Mouse (Mus musculus) limb, embryonic 15.5 days (tissue): ENCODE measurements around the gene Gnpat. TPM values are rescaled to one million over a fixed set of nuclear protein-coding genes. Genes with fewer than 3 reads are reported as not detected.
A peak's percentile ranks its signal among the peaks of the same experiment; 100 is the strongest.

Source experiments
- ATAC-seq: fragments of 200-750 bp; cut with Nextera tagmentation; 2 replicates; pipeline ENCODE4 v1.8.0; 2017; ENCODE audit warnings: low read depth, moderate TSS enrichment; ENCODE audit not compliant: insufficient number of reproducible peaks, low FRiP score, low TSS enrichment
- H3K27ac ChIP-seq: fragments of 300-500 bp; sonication (generic); 2 replicates; pipeline ENCODE4 v1.5.1; 2015; ENCODE audit warnings: moderate library complexity, mild to moderate bottlenecking, inconsistent platforms
- H3K27me3 ChIP-seq: fragments of 300-500 bp; sonication (generic); 2 replicates; pipeline ENCODE4 v1.6.1; 2015; ENCODE audit warnings: inconsistent platforms
- H3K36me3 ChIP-seq: fragments of 300-500 bp; sonication (generic); 2 replicates; pipeline ENCODE4 v1.6.1; 2015; ENCODE audit warnings: inconsistent platforms
- H3K4me1 ChIP-seq: fragments of 300-500 bp; sonication (generic); 2 replicates; pipeline ENCODE4 v1.6.1; 2015; ENCODE audit warnings: inconsistent platforms
- H3K4me2 ChIP-seq: fragments of 300-500 bp; sonication (generic); 2 replicates; pipeline ENCODE4 v1.6.1; 2015; ENCODE audit warnings: mild to moderate bottlenecking, inconsistent platforms
- H3K4me3 ChIP-seq: fragments of 300-500 bp; sonication (generic); 2 replicates; pipeline ENCODE4 v1.5.1; 2015; ENCODE audit warnings: mild to moderate bottlenecking, inconsistent platforms
- H3K9ac ChIP-seq: fragments of 300-500 bp; sonication (generic); 2 replicates; pipeline ENCODE4 v1.6.1; 2015; ENCODE audit warnings: inconsistent platforms
- H3K9me3 ChIP-seq: fragments of 300-500 bp; sonication (generic); 2 replicates; pipeline ENCODE4 v1.6.1; 2016; ENCODE audit warnings: inconsistent platforms
- WGBS: fragments of 180-500 bp; shearing (Covaris S2); methylation state at CpG from one replicate; pipeline ENCODE4 v1.1.7; 2015; 5-methylcytosine and 5-hydroxymethylcytosine counted together
- polyA plus RNA-seq: library from polyadenylated mRNA; unstranded; fragments of >200 nt; fragmentation: Nextera tagmentation; extraction: Ambion mirVana; gene quantifications from 2 replicates; pipeline ENCODE4 v1.2.1, GENCODE M21; 2015

Gene Gnpat
- 83.9 and 88.7 TPM in 2 replicates for polyA plus RNA-seq

DNA sequence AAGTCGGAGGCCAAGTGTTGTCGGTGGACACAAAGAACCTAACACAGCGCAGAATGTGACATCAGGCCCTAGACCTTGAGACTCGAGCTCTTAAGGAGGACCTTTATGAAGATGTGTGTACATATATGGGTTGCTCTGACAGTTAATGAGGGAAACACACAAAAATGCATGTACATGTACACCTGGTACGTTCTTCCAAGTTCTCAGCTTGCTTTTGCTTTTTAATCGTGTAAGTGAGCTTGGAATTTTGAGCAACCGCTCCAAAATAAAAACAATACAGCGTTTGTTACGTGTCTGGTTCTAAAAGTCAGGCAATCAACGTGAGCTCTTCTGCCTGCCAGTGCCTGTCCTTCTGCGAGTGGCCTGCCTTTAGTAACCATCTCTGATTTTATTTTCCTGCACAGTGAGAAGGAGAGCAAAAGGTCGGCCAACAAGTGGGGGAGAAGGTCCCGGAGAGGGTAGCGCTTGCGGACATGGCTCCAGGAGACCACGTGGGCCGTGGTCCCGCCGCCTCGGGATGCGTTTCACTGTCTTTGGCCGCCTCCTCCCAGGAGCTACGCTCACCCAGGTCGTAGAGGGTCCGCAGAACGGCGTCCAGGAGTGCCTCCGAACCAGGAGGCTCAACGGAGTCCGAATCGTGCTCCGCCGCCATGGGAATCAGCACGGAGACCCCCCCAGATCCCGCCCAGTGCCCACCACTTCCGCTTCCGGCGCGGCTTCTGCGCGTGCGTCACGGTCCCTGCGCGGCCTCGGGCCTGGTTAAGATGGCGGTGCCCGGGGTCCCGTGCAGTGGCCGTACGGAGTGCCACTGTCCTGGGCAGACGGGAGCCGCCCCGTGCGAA is at the start of gene Gnpat, which contains the start of gene 2810004N23Rik:
Gene Gnpat (plus strand): TSS at position 713 of the 842 bp plus-strand sequence.
Gene 2810004N23Rik (minus strand): TSS at position 800 of the 842 bp plus-strand sequence.
- Histone ChIP-seq H3K4me2 (peak within 1 kb of the TSS; percentile 65), H3K4me1 (peaks cover 15% of the 10 kb centered on the region), H3K36me3 (peaks cover 37% of the 10 kb centered on the region), H3K9me3 (no peaks in the 10 kb centered on the region), H3K27me3 (no peaks in the 10 kb centered on the region), H3K27ac (peak within 1 kb of the TSS; percentile 95), H3K9ac (peak within 1 kb of the TSS; percentile 98), H3K4me3 (peak within 1 kb of the TSS; percentile 98)
- WGBS = 2% methylated on average over 54 of the region's 55 CpGs
- peak; percentile 92 for ATAC-seq

DNA sequence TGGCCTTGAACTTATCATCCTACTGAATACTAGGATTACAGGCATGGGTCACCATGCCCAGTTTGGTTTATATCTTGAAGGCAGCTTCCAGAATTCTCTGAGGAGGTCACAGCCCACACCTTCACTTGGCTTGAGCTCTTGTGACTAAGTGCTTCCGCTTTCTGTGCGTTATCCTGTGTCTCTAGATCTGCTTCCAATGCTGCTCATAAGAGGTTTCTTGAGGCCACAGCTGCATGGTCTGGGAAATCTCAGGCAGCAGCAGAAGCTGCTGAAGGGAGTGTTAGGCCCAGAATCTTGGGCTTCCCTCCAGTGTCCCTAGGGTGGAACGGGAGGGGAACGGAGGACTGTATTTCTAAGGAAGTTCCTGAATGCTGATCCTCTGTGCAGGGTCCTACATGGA is 49.5 kb upstream of the Gnpat start:
- no peak for ATAC-seq
- no peak overlapping the region for H3K4me2 ChIP-seq
- 88% methylated on average over 4 of the region's 4 CpGs for WGBS

DNA sequence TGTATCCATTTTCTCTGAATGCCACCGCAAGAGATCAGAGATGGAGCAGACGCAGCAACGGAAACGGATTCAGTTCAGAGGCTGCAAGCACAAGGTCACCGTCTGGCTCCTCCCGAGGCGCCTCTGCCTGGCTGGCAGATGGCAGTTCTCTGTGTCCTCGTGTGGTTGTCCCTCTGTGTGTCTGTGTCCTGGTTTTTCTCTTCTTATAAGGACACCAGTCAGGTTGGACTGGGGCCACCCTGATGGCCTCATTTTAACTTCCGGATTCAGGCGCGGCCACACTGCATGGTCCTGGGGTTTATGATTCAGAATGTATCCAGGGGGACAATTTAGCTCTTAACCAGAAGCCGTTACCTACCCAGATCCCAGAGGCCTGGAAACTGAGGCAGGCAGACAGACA is 47.0 kb upstream of the Gnpat start:
- H3K9me3 ChIP-seq = peaks cover 5% of the 10 kb centered on the region; the same call in 1 of the 2 replicates
- 76% methylated on average over 12 of the region's 12 CpGs for WGBS

More for the DNA sequence above, 49.5 kb upstream of the Gnpat start:
- Histone ChIP-seq H3K4me3 (no peak overlapping the region), H3K9ac (no peak overlapping the region), H3K4me1 (no peaks in the 10 kb centered on the region), H3K27ac (no peak overlapping the region), H3K27me3 (no peaks in the 10 kb centered on the region), H3K36me3 (no peaks in the 10 kb centered on the region), H3K9me3 (peaks cover 5% of the 10 kb centered on the region; the same call in 1 of the 2 replicates)

DNA sequence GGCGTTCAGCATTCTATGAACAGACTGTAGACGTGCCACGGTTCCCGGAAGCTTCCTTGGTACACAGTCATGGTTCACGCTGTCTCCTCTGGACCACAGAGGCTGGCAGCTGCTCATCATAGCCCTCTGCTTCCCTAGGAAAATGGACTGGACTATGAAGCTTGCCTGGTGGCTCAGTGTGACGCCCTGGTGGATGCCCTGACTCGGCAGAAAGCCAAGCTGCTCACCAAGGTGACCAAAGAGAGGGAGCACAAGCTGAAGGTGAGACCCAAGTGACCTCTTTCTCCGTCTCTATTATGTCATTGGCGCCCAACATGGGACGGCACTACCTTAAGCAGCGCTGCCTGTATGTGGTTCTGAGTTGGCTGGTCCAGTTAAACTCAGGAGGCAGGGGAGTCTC is 46.0 kb upstream of the Gnpat start:
- no peak for ATAC-seq
- 92% methylated on average over 11 of the region's 11 CpGs for WGBS

More for the DNA sequence above, 47.0 kb upstream of the Gnpat start:
- Histone ChIP-seq H3K4me1 (no peaks in the 10 kb centered on the region), H3K27ac (no peak overlapping the region), H3K27me3 (no peaks in the 10 kb centered on the region), H3K36me3 (no peaks in the 10 kb centered on the region), H3K9ac (no peak overlapping the region), H3K4me2 (no peak overlapping the region), H3K4me3 (no peak overlapping the region)
- ATAC-seq = no peak

DNA sequence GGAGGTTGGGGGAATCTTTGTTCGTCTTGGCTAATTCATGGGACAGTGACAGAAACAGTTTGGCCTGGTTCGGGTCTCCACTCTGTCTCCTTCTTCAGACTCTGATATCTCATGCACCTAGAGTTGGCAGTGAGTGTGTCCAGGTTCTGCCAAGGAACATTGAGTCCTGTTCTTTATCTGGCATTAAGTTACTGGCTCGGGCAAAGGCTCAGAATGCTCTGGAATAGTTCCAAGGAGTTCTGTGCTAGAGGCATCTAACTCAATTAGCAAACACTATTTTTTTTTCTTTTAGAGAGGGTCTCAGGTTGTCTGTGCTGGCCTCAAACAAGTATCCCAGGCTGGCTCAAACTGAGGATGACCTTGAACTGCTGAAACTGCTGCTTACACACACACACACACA is 45.5 kb upstream of the Gnpat start:
- Histone ChIP-seq H3K9ac (no peak overlapping the region), H3K36me3 (no peaks in the 10 kb centered on the region), H3K4me2 (no peak overlapping the region), H3K4me3 (no peak overlapping the region), H3K9me3 (peaks cover 5% of the 10 kb centered on the region; the same call in 1 of the 2 replicates), H3K27ac (no peak overlapping the region), H3K4me1 (no peaks in the 10 kb centered on the region), H3K27me3 (no peaks in the 10 kb centered on the region)
- WGBS = 79% methylated on average over 3 of the region's 3 CpGs
- ATAC-seq = no peak

More for the DNA sequence above, 46.0 kb upstream of the Gnpat start:
- Histone ChIP-seq H3K27me3 (no peaks in the 10 kb centered on the region), H3K27ac (no peak overlapping the region), H3K9me3 (peaks cover 5% of the 10 kb centered on the region; the same call in 1 of the 2 replicates), H3K4me1 (no peaks in the 10 kb centered on the region), H3K36me3 (no peaks in the 10 kb centered on the region), H3K4me2 (no peak overlapping the region), H3K9ac (no peak overlapping the region), H3K4me3 (no peak overlapping the region)

DNA sequence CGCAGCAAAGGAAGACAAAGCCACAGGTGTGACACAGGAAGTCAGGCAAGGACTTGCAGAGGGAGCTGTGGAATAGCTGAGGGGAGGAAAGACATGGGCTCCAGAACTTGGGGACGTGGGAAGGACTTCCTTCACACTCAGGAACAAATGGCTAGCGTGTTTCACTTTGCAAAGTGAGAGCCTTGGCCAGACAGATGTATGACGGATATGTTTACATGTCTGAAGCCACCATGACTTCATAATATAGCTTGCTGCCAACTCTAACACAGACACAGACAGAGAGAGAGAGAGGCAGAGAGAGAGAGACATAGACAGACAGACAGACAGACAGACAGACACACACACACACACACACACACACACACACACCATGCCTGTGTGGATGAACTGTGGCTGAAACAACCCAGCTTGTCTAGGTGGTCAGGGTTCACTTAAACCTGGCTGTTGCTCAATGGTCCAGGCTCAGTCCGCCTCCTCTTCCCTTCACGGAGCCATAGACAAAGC is 43.2 kb upstream of the Gnpat start:
- H3K9ac ChIP-seq = no peak overlapping the region
- H3K36me3 ChIP-seq = no peaks in the 10 kb centered on the region
- no peak overlapping the region for H3K4me2 ChIP-seq
- H3K27me3 ChIP-seq = no peaks in the 10 kb centered on the region
- 64% methylated on average over 6 of the region's 6 CpGs for WGBS
- H3K4me1 ChIP-seq = no peaks in the 10 kb centered on the region
- ATAC-seq = no peak
- H3K27ac ChIP-seq = no peak overlapping the region
- H3K9me3 ChIP-seq = peaks cover 5% of the 10 kb centered on the region; the same call in 1 of the 2 replicates
- H3K4me3 ChIP-seq = no peak overlapping the region

DNA sequence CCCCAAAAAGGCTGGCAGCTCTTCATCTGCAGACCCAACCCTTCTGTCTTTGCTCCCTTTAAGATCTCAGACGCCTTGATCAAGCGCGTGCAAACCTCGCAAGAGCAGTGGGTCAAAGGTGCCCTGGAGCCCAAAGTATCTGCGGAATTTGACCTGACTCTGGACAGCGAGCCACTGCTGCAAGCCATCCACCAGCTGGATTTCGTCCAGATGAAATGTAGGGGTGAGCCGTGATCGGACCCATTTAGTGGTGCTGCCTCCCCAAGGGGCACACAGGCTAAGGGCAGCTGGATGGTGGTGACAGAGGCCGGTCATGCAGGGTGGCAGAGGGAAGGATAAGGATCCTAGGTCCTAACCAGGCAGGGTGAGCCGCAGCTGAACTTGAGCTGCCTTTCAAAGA is 42.7 kb upstream of the Gnpat start:
- Histone ChIP-seq H3K9ac (no peak overlapping the region), H3K9me3 (peaks cover 5% of the 10 kb centered on the region; the same call in 1 of the 2 replicates), H3K4me2 (no peak overlapping the region), H3K27ac (no peak overlapping the region), H3K4me1 (no peaks in the 10 kb centered on the region), H3K4me3 (no peak overlapping the region), H3K36me3 (no peaks in the 10 kb centered on the region), H3K27me3 (no peaks in the 10 kb centered on the region)
- 53% methylated on average over 11 of the region's 11 CpGs for WGBS
- no peak for ATAC-seq

DNA sequence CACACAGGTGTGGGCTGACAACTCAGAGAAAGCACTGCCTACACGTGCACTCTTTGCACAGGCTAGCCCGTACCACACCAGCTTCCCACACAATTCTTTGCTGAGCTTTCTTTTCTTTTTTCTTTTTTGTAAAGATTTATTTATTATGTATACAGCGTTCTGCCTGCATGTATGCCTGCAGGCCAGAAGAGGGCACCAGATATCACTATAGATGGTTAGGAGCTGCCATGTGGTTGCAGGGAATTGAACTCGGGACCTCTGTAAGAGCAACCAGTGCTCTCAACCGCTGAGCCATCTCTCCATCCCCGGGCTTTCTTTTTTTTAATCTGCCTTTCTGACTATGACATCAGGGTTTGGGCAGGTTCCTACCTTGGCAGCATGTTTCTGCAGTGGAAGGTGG is 39.3 kb upstream of the Gnpat start:
- Histone ChIP-seq H3K4me3 (no peak overlapping the region), H3K27me3 (0 out of 2 replicates have a peak, but pooled peaks cover 6% of the 10 kb centered on the region), H3K4me1 (peaks cover 7% of the 10 kb centered on the region; the same call in 1 of the 2 replicates), H3K27ac (no peak overlapping the region), H3K9me3 (no peaks in the 10 kb centered on the region), H3K9ac (no peak overlapping the region), H3K4me2 (no peak overlapping the region), H3K36me3 (no peaks in the 10 kb centered on the region)
- no peak; the same call in 1 of the 2 replicates for ATAC-seq
- 74% methylated on average over 6 of the region's 6 CpGs for WGBS

DNA sequence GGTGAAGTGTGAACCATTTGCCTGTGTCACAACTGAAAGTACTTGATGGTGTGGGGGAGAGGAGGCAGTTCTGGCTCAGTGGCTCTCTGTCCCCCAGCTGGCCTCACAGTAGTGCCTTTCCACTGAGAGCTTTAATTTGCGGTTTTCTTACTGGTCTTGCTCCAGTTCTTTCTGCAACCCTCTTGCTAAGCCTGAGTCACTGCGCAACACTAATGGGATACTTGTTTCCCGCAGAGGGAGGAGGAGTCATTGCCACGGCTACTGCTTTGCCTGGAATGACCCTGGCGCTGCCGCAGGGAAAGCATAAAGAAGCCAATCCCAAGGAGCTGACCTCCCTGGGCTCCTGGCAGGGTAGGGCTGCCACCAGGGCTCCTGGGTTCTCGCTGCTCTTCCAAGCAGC is 36.2 kb upstream of the Gnpat start:
- Histone ChIP-seq H3K4me2 (no peak overlapping the region), H3K9me3 (no peaks in the 10 kb centered on the region), H3K36me3 (no peaks in the 10 kb centered on the region), H3K27ac (no peak overlapping the region), H3K9ac (no peak overlapping the region), H3K4me1 (peaks cover 7% of the 10 kb centered on the region; the same call in 1 of the 2 replicates), H3K27me3 (0 out of 2 replicates have a peak, but pooled peaks cover 6% of the 10 kb centered on the region), H3K4me3 (no peak overlapping the region)
- ATAC-seq = no peak
- WGBS = 22% methylated on average over 7 of the region's 7 CpGs

DNA sequence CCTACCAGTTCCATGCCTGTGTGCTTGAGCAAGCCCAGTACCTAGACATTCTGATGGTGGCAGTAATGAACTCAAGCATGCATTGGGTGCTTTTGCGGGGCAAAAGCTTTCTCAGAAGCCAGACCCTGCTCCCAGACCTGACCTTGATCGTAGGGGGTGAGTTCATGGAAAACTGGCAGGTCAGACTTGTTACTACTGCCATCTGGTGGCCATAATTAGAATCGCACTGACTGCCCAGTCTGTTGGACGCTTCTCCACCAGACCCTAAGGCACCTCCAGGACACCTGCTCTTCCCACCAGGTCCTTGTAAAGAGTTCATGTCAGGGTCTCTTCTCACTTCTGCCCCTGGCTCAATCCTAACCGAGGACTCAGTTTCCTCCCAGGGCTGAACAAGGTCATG is 35.4 kb upstream of the Gnpat start:
- H3K36me3 ChIP-seq = no peaks in the 10 kb centered on the region
- no peak for ATAC-seq
- 1% methylated on average over 5 of the region's 5 CpGs for WGBS
- no peak overlapping the region for H3K27ac ChIP-seq
- 0 out of 2 replicates have a peak, but pooled peaks cover 6% of the 10 kb centered on the region for H3K27me3 ChIP-seq
- peaks cover 7% of the 10 kb centered on the region; the same call in 1 of the 2 replicates for H3K4me1 ChIP-seq
- H3K4me3 ChIP-seq = no peak overlapping the region
- H3K9ac ChIP-seq = no peak overlapping the region
- no peaks in the 10 kb centered on the region for H3K9me3 ChIP-seq
- H3K4me2 ChIP-seq = no peak overlapping the region

DNA sequence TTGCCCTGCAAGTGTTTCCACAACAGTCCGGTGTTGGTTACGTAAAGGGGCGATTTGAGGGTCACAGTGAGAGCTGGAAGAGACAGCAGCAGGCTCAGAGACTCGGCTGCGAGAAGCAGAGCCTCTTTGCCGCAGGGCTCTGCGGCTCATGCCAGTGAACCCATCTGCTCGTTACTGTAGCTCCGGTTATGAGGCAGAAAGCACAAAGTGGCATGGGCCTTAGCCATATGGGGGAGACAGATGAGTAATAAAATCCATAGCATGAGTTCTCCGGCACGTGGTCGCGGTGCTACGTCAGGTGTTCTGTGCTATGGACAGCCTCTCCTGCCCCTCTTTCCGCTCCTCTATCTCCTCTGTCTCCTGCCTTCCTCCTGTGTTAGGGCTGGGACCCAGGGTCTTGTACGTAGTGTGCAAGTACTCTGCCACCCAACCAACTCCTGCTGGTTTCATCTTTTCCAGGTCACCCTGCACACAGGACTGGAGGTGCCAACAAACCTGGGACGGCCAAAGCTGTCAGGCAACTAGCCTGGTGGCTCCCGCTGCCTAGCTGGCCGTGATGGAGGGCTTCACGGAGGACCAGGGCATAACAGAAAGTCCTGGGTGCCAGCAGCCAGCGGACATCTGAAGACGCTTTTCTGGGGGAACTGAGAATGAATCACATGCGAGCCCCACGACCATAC is 34.1 kb upstream of the Gnpat start:
- Histone ChIP-seq H3K4me3 (no peak overlapping the region), H3K9ac (no peak overlapping the region), H3K4me1 (peaks cover 8% of the 10 kb centered on the region), H3K27ac (no peak overlapping the region), H3K4me2 (no peak overlapping the region), H3K9me3 (no peaks in the 10 kb centered on the region), H3K27me3 (0 out of 2 replicates have a peak, but pooled peaks cover 6% of the 10 kb centered on the region), H3K36me3 (no peaks in the 10 kb centered on the region)
- no peak for ATAC-seq
- WGBS = 69% methylated on average over 24 of the region's 24 CpGs
